Mouse (Mus musculus) limb, embryonic 13.5 days (tissue): ENCODE measurements around the gene Trim69. TPM values are rescaled to one million over a fixed set of nuclear protein-coding genes. Genes with fewer than 3 reads are reported as not detected.

ENCODE experiments used
- polyA plus RNA-seq: library from polyadenylated mRNA; unstranded; fragments of >200 nt; fragmentation: Nextera tagmentation; extraction: Ambion mirVana; gene quantifications from 2 replicates; pipeline ENCODE4 v1.2.1, GENCODE M21; 2015

Trim69 gene
- polyA plus RNA-seq, 1 experiment from 2014 or later: not detected

Other genes starting within 250 kb of the Trim69 start
- 70.1 and 70.8 TPM in 2 replicates for gene Ctdspl2, start 204.7 kb upstream of the Trim69 start, polyA plus RNA-seq
- gene Mageb3, start 204.6 kb upstream of the Trim69 start, polyA plus RNA-seq: 0.11 and 0.15 TPM in 2 replicates
- 12.2 and 12.9 TPM in 2 replicates for gene Eif3j1, start 132.2 kb upstream of the Trim69 start, polyA plus RNA-seq
- 8.1 and 9.4 TPM in 2 replicates for gene Spg11, start 42.3 kb upstream of the Trim69 start, polyA plus RNA-seq
- gene B2m, start 13.0 kb upstream of the Trim69 start, polyA plus RNA-seq: 212 and 235 TPM in 2 replicates
- gene Patl2, start 25.5 kb downstream of the Trim69 start, polyA plus RNA-seq: 0.08 TPM in 1 of 2 replicates, not detected in the other
- not detected in 2 replicates for gene Terb2, start 25.6 kb downstream of the Trim69 start, polyA plus RNA-seq
- 22.7 and 22.9 TPM in 2 replicates for gene Sord, start 74.0 kb downstream of the Trim69 start, polyA plus RNA-seq
- gene Duox2, start 137.7 kb downstream of the Trim69 start, polyA plus RNA-seq: 0.03 and 0.08 TPM in 2 replicates
- 0.20 and 0.26 TPM in 2 replicates for gene Duoxa2, start 138.2 kb downstream of the Trim69 start, polyA plus RNA-seq
- 1.7 and 3.5 TPM in 2 replicates for gene Duoxa1, start 153.0 kb downstream of the Trim69 start, polyA plus RNA-seq
- gene Duox1, start 155.0 kb downstream of the Trim69 start, polyA plus RNA-seq: 0.74 and 0.87 TPM in 2 replicates
- 4.2 and 6.0 TPM in 2 replicates for gene Shf, start 208.5 kb downstream of the Trim69 start, polyA plus RNA-seq